Mouse (Mus musculus): ENCODE measurements around the gene Ighmbp2. TPM values are rescaled to one million over a fixed set of nuclear protein-coding genes. Genes with fewer than 3 reads are reported as not detected.
A peak's percentile ranks its signal among the peaks of the same experiment; 100 is the strongest.
"Not testable (repeated sequence)": the region's sequence is repeated elsewhere in the genome, so short reads cannot be mapped to it uniquely, and the experiment has no call there.

The Ighmbp2 gene
- total RNA-seq, 2 experiments from 2014 or later, result 0.42 to 1.7 TPM

GRCm38 (mm10) chr19:3292028-3292427 is 9.2 kb upstream of the Ighmbp2 start:
- ATAC-seq (replicated peaks; ENCODE audit: low FRiP score, poor library complexity, severe bottlenecking), result peak; percentile 61

GRCm38 (mm10) chr19:3289006-3289405 is 6.2 kb upstream of the Ighmbp2 start:
- ATAC-seq (replicated peaks; ENCODE audit: low FRiP score, poor library complexity, severe bottlenecking), result no peak

- ATAC-seq (replicated peaks; ENCODE audit: low FRiP score, poor library complexity, severe bottlenecking), result no peak
Measured at GRCm38 (mm10) chr19:3281886-3282285, 931 bp downstream of the Ighmbp2 start.

- ATAC-seq (replicated peaks; ENCODE audit: low FRiP score, poor library complexity, severe bottlenecking), result no peak
Measured at GRCm38 (mm10) chr19:3275744-3276365, 7.0 kb downstream of the Ighmbp2 start.

GRCm38 (mm10) chr19:3273331-3273730 is 9.5 kb downstream of the Ighmbp2 start:
- ATAC-seq (replicated peaks; ENCODE audit: low FRiP score, poor library complexity, severe bottlenecking), result no peak

- no peak for ATAC-seq (replicated peaks; ENCODE audit: low FRiP score, poor library complexity, severe bottlenecking)
Measured at GRCm38 (mm10) chr19:3271366-3271765, 11.5 kb downstream of the Ighmbp2 start.

GRCm38 (mm10) chr19:3269803-3270202 is 13.0 kb downstream of the Ighmbp2 start:
- ATAC-seq (replicated peaks; ENCODE audit: low FRiP score, poor library complexity, severe bottlenecking), result no peak

- ATAC-seq (replicated peaks; ENCODE audit: low FRiP score, poor library complexity, severe bottlenecking), result no peak
Measured at GRCm38 (mm10) chr19:3269279-3269678, 13.5 kb downstream of the Ighmbp2 start.

- no peak for ATAC-seq (replicated peaks; ENCODE audit: low FRiP score, poor library complexity, severe bottlenecking)
Measured at GRCm38 (mm10) chr19:3268218-3268980, 14.4 kb downstream of the Ighmbp2 start.

- no peak for ATAC-seq (replicated peaks; ENCODE audit: low FRiP score, poor library complexity, severe bottlenecking)
Measured at GRCm38 (mm10) chr19:3267340-3267739, 15.5 kb downstream of the Ighmbp2 start.

- ATAC-seq (replicated peaks; ENCODE audit: low FRiP score, poor library complexity, severe bottlenecking), result no peak
Measured at GRCm38 (mm10) chr19:3266676-3267075, 16.1 kb downstream of the Ighmbp2 start.

- no peak for ATAC-seq (replicated peaks; ENCODE audit: low FRiP score, poor library complexity, severe bottlenecking)
Measured at GRCm38 (mm10) chr19:3266136-3266535, 16.7 kb downstream of the Ighmbp2 start.

GRCm38 (mm10) chr19:3265180-3265579 is 17.6 kb downstream of the Ighmbp2 start:
- no peak for ATAC-seq (replicated peaks; ENCODE audit: low FRiP score, poor library complexity, severe bottlenecking)

GRCm38 (mm10) chr19:3264348-3264747 is 18.5 kb downstream of the Ighmbp2 start:
- ATAC-seq (replicated peaks; ENCODE audit: low FRiP score, poor library complexity, severe bottlenecking), result no peak

- ATAC-seq (replicated peaks; ENCODE audit: low FRiP score, poor library complexity, severe bottlenecking), result no peak
Measured at GRCm38 (mm10) chr19:3261764-3262525, 20.9 kb downstream of the Ighmbp2 start.

GRCm38 (mm10) chr19:3261336-3261735 is 21.5 kb downstream of the Ighmbp2 start:
- no peak for ATAC-seq (replicated peaks; ENCODE audit: low FRiP score, poor library complexity, severe bottlenecking)

- ATAC-seq (replicated peaks; ENCODE audit: low FRiP score, poor library complexity, severe bottlenecking), result no peak
Measured at GRCm38 (mm10) chr19:3260591-3260990, 22.2 kb downstream of the Ighmbp2 start.

- ATAC-seq (replicated peaks; ENCODE audit: low FRiP score, poor library complexity, severe bottlenecking), result no peak
Measured at GRCm38 (mm10) chr19:3260016-3260415, 22.8 kb downstream of the Ighmbp2 start.

GRCm38 (mm10) chr19:3225261-3225660 is 57.6 kb downstream of the Ighmbp2 start:
- ATAC-seq (replicated peaks; ENCODE audit: low FRiP score, poor library complexity, severe bottlenecking), result not testable (repeated sequence)

- ATAC-seq (replicated peaks; ENCODE audit: low FRiP score, poor library complexity, severe bottlenecking), result not testable (repeated sequence)
Measured at GRCm38 (mm10) chr19:3214937-3215336, 67.9 kb downstream of the Ighmbp2 start.

Data from erythroid progenitor cell, adult 5-6 weeks (primary cell).